In genomic region chr13:37848438-37848837, GRCm38 (mm10) we compare ENCODE assay signal across 24 mouse cellular contexts.
"Had no signal": no experiment of that assay in that cellular context is flagged by ENCODE, and none has a peak within 500 bp of the region (broad histone marks: within the 10 kb centered on the region; RNA-seq: fewer than 3 reads in every experiment).

No protein-coding gene starts in this region.

- H3K27ac ChIP-seq: heart, embryonic 13.5 days; heart, embryonic 15.5 days; hindbrain, embryonic 13.5 days; limb, embryonic 13.5 days; liver, embryonic 14.5 days had no signal

- ATAC-seq: hindbrain, embryonic 16.5 days; inflammation-experienced regulatory T-cells, adult 6 months had no signal

- H3K27me3 ChIP-seq: heart, embryonic 13.5 days; heart, embryonic 15.5 days; hindbrain, embryonic 13.5 days; intestine, embryonic 15.5 days; kidney, embryonic 15.5 days; limb, embryonic 13.5 days; limb, embryonic 15.5 days had no signal

- H3K4me2 ChIP-seq: heart, embryonic 11.5 days; heart, embryonic 13.5 days; heart, embryonic 15.5 days; hindbrain, embryonic 13.5 days; intestine, embryonic 15.5 days; kidney, embryonic 15.5 days; limb, embryonic 13.5 days; limb, embryonic 15.5 days; liver, embryonic 11.5 days had no signal

- H3K9me3 ChIP-seq: heart, embryonic 13.5 days; heart, embryonic 15.5 days; hindbrain, embryonic 13.5 days; intestine, embryonic 15.5 days; kidney, embryonic 15.5 days; limb, embryonic 13.5 days; limb, embryonic 15.5 days had no signal

- H3K36me3 ChIP-seq: heart, embryonic 13.5 days; heart, embryonic 15.5 days; hindbrain, embryonic 13.5 days; intestine, embryonic 15.5 days; kidney, embryonic 15.5 days; limb, embryonic 13.5 days; limb, embryonic 15.5 days had no signal

- H3K9ac ChIP-seq: heart, embryonic 13.5 days; heart, embryonic 15.5 days; intestine, embryonic 15.5 days; kidney, embryonic 15.5 days; limb, embryonic 13.5 days; limb, embryonic 15.5 days; liver, embryonic 14.5 days had no signal

- DNase-seq: gastrocnemius, postnatal 14 days; gastrocnemius, postnatal 36 days; heart, adult 11 months; heart, adult 2 months; heart, postnatal 14 days; heart, postnatal 36 days; kidney, adult 11 months; kidney, adult 2 months; kidney, adult 9 months; kidney, postnatal 14 days; kidney, postnatal 36 days; left cerebral cortex, postnatal 4 days had no signal

- H3K4me3 ChIP-seq: heart, adult 2 months; heart, embryonic 13.5 days; heart, embryonic 15.5 days; hindbrain, embryonic 13.5 days; intestine, embryonic 15.5 days; kidney, embryonic 15.5 days; limb, embryonic 13.5 days; limb, embryonic 15.5 days had no signal

- H3K4me1 ChIP-seq: hindbrain, embryonic 13.5 days had no signal
